Mouse (Mus musculus) subcutaneous adipose tissue, adult 2 months (tissue): ENCODE results near the gene Slc24a4. TPM values are rescaled to one million over a fixed set of nuclear protein-coding genes. Genes with fewer than 3 reads are reported as not detected.

Experiments
- polyA plus RNA-seq: library from polyadenylated mRNA; depleted of rRNA; stranded (reverse); fragments of >200 nt; gene quantifications from 2 replicates; pipeline ENCODE4 v1.2.3, GENCODE M21; 2012; ENCODE audit warnings: low replicate concordance; rRNA removed

Gene Slc24a4
- polyA plus RNA-seq = 0.07 and 0.68 TPM in 2 replicates

DNA sequence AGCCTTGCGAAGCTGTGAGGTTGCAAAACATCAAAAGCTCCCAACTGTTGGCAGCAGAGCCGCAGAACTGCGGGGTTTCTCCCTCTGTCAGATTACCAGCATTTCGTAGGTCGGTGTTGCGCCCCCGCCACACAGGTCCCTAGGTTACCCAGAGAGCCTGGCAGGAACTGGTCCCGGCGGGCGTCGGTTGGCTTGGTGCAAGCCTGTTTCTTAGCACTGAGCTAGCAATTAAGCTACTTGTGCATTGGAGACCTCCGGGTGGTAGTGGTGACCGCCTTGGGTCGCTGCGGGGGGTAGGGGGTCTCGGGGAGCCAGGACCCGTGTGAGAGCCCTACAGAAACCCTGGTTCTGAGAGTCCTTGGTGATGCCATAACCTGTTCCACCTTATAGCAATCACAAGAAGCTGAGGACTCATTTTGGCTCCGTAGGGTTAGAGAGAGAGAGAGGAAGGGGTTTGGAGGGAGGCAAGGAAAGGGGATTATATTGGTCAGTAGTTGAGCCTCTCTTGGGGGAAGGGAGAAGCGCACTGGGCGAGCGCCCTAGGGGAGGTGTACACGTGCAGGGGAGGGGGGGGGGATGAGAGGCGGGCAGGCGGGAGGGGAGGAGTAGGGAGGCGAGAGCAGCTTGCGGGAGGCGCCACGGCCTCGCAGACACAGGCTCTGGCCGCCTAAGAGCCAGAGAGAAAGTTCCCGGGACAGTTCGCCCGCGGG lies at the start of gene Slc24a4:
Gene Slc24a4 (plus strand): TSS at position 653 of the 710 bp plus-strand sequence.

DNA sequence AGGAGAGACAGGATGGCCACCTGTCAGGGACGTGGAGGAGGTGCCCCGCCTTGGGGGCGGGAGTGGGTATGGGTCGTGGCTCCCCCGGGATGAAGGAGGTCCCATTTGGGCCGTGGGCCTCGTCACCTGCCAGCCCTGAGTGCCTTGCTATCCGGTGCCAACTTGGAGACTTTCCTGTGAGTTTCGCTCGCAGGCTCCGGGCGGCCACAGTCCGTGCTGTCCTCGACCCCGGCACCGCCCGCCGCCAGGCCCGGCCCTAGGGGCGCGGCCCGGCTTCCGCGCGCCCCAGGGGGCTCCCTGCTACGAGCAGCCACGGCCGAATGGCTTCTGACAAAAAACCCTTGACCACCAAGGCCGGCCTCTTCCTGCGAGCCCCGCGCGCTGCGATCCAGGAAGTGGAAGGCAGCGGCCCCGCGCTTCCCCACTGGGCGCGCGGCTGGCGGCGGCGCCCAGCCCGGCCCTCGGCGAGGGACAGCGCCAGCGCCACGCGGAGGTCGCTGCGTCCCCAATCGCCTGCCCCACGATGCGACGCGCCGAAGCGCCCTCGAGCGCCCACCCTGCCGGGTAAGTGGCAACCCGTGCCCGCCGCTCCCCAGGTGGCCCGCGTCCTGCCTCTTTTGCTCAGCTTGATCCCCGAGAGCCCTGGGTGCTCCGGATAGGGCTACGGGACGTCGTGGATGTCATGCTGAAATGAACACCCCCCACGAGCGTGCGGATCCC lies 154.4 kb downstream of the Slc24a4 start, which contains the start of gene Rin3:
Gene Rin3 (plus strand): TSS at position 286 of the 720 bp plus-strand sequence.

Other genes starting within 250 kb of the Slc24a4 start
- 4.0 and 6.1 TPM in 2 replicates for gene Trip11, start 215.5 kb upstream of the Slc24a4 start, polyA plus RNA-seq
- gene Atxn3, start 170.5 kb upstream of the Slc24a4 start, polyA plus RNA-seq = 4.9 and 6.5 TPM in 2 replicates
- 3.2 and 6.9 TPM in 2 replicates for gene Cpsf2, start 152.7 kb upstream of the Slc24a4 start, polyA plus RNA-seq
- 16.9 and 20.0 TPM in 2 replicates for gene Rin3, start 154.3 kb downstream of the Slc24a4 start, polyA plus RNA-seq